Mouse (Mus musculus): ENCODE measurements around the gene Ptafr. TPM values are rescaled to one million over a fixed set of nuclear protein-coding genes. Genes with fewer than 3 reads are reported as not detected.

Gene Ptafr
- polyA plus RNA-seq (2014; fragmentation: Nextera tagmentation; extraction: Ambion mirVana), result 0.11 and 0.23 TPM in 2 replicates

- no peak; the same call in 1 of the 2 replicates for ATAC-seq (ENCODE audit: insufficient number of reproducible peaks, low FRiP score, low TSS enrichment, low read depth)
- Histone ChIP-seq H3K27me3 (ENCODE audit: control insufficient read depth, insufficient read depth, low read length) (no peaks in the 10 kb centered on the region), H3K4me2 (ENCODE audit: low read depth, severe bottlenecking) (no peak within 1 kb of the TSS), H3K9ac (ENCODE audit: low read length) (no peak within 1 kb of the TSS), H3K4me1 (ENCODE audit: control insufficient read depth, insufficient read depth, low read length) (no peaks in the 10 kb centered on the region), H3K4me3 (ENCODE audit: low read depth, low read length) (no peak within 1 kb of the TSS), H3K36me3 (ENCODE audit: control insufficient read depth, insufficient read depth, low read length) (no peaks in the 10 kb centered on the region), H3K9me3 (ENCODE audit: control insufficient read depth, low read length) (no peaks in the 10 kb centered on the region), H3K27ac (replicated peaks; ENCODE audit: low read depth, low read length) (no peak within 1 kb of the TSS)
- 27% methylated on average over 4 of the region's 4 CpGs for WGBS
- DNase-seq (ENCODE audit: low spot score), result no peak
Observed at GRCm38 (mm10) chr4:132563965-132564364, at the start of gene Ptafr. Ptafr (plus strand) TSS chr4:132564067.

- peak overlapping the region; percentile 43 for H3K9ac ChIP-seq (ENCODE audit: low read length)
- 0 out of 2 replicates have a peak, but pooled peaks cover 2% of the 10 kb centered on the region for H3K4me1 ChIP-seq (ENCODE audit: control insufficient read depth, insufficient read depth, low read length)
- DNase-seq (ENCODE audit: low spot score) (peak; percentile 93), ATAC-seq (ENCODE audit: insufficient number of reproducible peaks, low FRiP score, low TSS enrichment, low read depth) (no peak)
- peak overlapping the region; percentile 86 for H3K4me2 ChIP-seq (ENCODE audit: low read depth, severe bottlenecking)
- 2% methylated on average over 21 of the region's 21 CpGs for WGBS
- H3K4me3 ChIP-seq (ENCODE audit: low read depth, low read length), result peak overlapping the region; percentile 33
- H3K27ac ChIP-seq (replicated peaks; ENCODE audit: low read depth, low read length), result peak overlapping the region; percentile 64
- H3K27me3 ChIP-seq (ENCODE audit: control insufficient read depth, insufficient read depth, low read length), result no peaks in the 10 kb centered on the region
- no peaks in the 10 kb centered on the region for H3K9me3 ChIP-seq (ENCODE audit: control insufficient read depth, low read length)
- no peaks in the 10 kb centered on the region for H3K36me3 ChIP-seq (ENCODE audit: control insufficient read depth, insufficient read depth, low read length)
Observed at GRCm38 (mm10) chr4:132514555-132515135, 49.2 kb upstream of the Ptafr start.

- H3K4me2 ChIP-seq (ENCODE audit: low read depth, severe bottlenecking), result peak overlapping the region; percentile 86
- H3K9me3 ChIP-seq (ENCODE audit: control insufficient read depth, low read length), result no peaks in the 10 kb centered on the region
- peak overlapping the region; percentile 43; the same call in 1 of the 2 replicates for H3K9ac ChIP-seq (ENCODE audit: low read length)
- no peaks in the 10 kb centered on the region for H3K36me3 ChIP-seq (ENCODE audit: control insufficient read depth, insufficient read depth, low read length)
- peak overlapping the region; percentile 64 for H3K27ac ChIP-seq (replicated peaks; ENCODE audit: low read depth, low read length)
- H3K4me3 ChIP-seq (ENCODE audit: low read depth, low read length), result peak overlapping the region; percentile 33
- DNase-seq (ENCODE audit: low spot score) (peak; percentile 86), ATAC-seq (ENCODE audit: insufficient number of reproducible peaks, low FRiP score, low TSS enrichment, low read depth) (peak; percentile 92)
- 0 out of 2 replicates have a peak, but pooled peaks cover 2% of the 10 kb centered on the region for H3K4me1 ChIP-seq (ENCODE audit: control insufficient read depth, insufficient read depth, low read length)
- 20% methylated on average over 22 of the region's 22 CpGs for whole genome bisulfite sequencing
- no peaks in the 10 kb centered on the region for H3K27me3 ChIP-seq (ENCODE audit: control insufficient read depth, insufficient read depth, low read length)
Observed at GRCm38 (mm10) chr4:132515369-132516155, 48.3 kb upstream of the Ptafr start.

- no peak for DNase-seq (ENCODE audit: low spot score)
- H3K4me1 ChIP-seq (ENCODE audit: control insufficient read depth, insufficient read depth, low read length), result 0 out of 2 replicates have a peak, but pooled peaks cover 2% of the 10 kb centered on the region
- no peak overlapping the region for H3K4me3 ChIP-seq (ENCODE audit: low read depth, low read length)
- H3K9ac ChIP-seq (ENCODE audit: low read length), result no peak overlapping the region
- no peak overlapping the region for H3K27ac ChIP-seq (replicated peaks; ENCODE audit: low read depth, low read length)
- H3K27me3 ChIP-seq (ENCODE audit: control insufficient read depth, insufficient read depth, low read length), result no peaks in the 10 kb centered on the region
- no peak for ATAC-seq (ENCODE audit: insufficient number of reproducible peaks, low FRiP score, low TSS enrichment, low read depth)
- WGBS, result 86% methylated on average over 8 of the region's 8 CpGs
- no peaks in the 10 kb centered on the region for H3K36me3 ChIP-seq (ENCODE audit: control insufficient read depth, insufficient read depth, low read length)
- H3K9me3 ChIP-seq (ENCODE audit: control insufficient read depth, low read length), result no peaks in the 10 kb centered on the region
- no peak overlapping the region for H3K4me2 ChIP-seq (ENCODE audit: low read depth, severe bottlenecking)
Observed at GRCm38 (mm10) chr4:132518066-132518465, 45.8 kb upstream of the Ptafr start.

- DNase-seq (ENCODE audit: low spot score) (no peak), ATAC-seq (ENCODE audit: insufficient number of reproducible peaks, low FRiP score, low TSS enrichment, low read depth) (no peak)
- no peaks in the 10 kb centered on the region for H3K27me3 ChIP-seq (ENCODE audit: control insufficient read depth, insufficient read depth, low read length)
- H3K4me2 ChIP-seq (ENCODE audit: low read depth, severe bottlenecking), result no peak overlapping the region
- H3K9me3 ChIP-seq (ENCODE audit: control insufficient read depth, low read length), result no peaks in the 10 kb centered on the region
- H3K9ac ChIP-seq (ENCODE audit: low read length), result no peak overlapping the region
- no peaks in the 10 kb centered on the region for H3K4me1 ChIP-seq (ENCODE audit: control insufficient read depth, insufficient read depth, low read length)
- no peak overlapping the region for H3K27ac ChIP-seq (replicated peaks; ENCODE audit: low read depth, low read length)
- H3K4me3 ChIP-seq (ENCODE audit: low read depth, low read length), result no peak overlapping the region
- 92% methylated on average over 3 of the region's 3 CpGs for WGBS
- H3K36me3 ChIP-seq (ENCODE audit: control insufficient read depth, insufficient read depth, low read length), result no peaks in the 10 kb centered on the region
Observed at GRCm38 (mm10) chr4:132519188-132519587, 44.7 kb upstream of the Ptafr start.

GRCm38 (mm10) chr4:132524321-132524741, 39.5 kb upstream of the Ptafr start:
- WGBS, result 24% methylated on average over 11 of the region's 11 CpGs
- no peak for ATAC-seq (ENCODE audit: insufficient number of reproducible peaks, low FRiP score, low TSS enrichment, low read depth)
- H3K4me1 ChIP-seq (ENCODE audit: control insufficient read depth, insufficient read depth, low read length), result peaks cover 5% of the 10 kb centered on the region; the same call in 1 of the 2 replicates
- H3K36me3 ChIP-seq (ENCODE audit: control insufficient read depth, insufficient read depth, low read length), result no peaks in the 10 kb centered on the region; the same call in 1 of the 2 replicates
- H3K9me3 ChIP-seq (ENCODE audit: control insufficient read depth, low read length), result no peaks in the 10 kb centered on the region
- no peak overlapping the region for H3K9ac ChIP-seq (ENCODE audit: low read length)
- H3K4me3 ChIP-seq (ENCODE audit: low read depth, low read length), result no peak overlapping the region
- no peak for DNase-seq (ENCODE audit: low spot score)
- H3K27me3 ChIP-seq (ENCODE audit: control insufficient read depth, insufficient read depth, low read length), result no peaks in the 10 kb centered on the region
- no peak overlapping the region for H3K27ac ChIP-seq (replicated peaks; ENCODE audit: low read depth, low read length)
- H3K4me2 ChIP-seq (ENCODE audit: low read depth, severe bottlenecking), result no peak overlapping the region

- no peak overlapping the region for H3K4me2 ChIP-seq (ENCODE audit: low read depth, severe bottlenecking)
- H3K36me3 ChIP-seq (ENCODE audit: control insufficient read depth, insufficient read depth, low read length), result peaks cover 1% of the 10 kb centered on the region
- 50% methylated on average over 6 of the region's 6 CpGs for WGBS
- H3K27me3 ChIP-seq (ENCODE audit: control insufficient read depth, insufficient read depth, low read length), result no peaks in the 10 kb centered on the region
- H3K9ac ChIP-seq (ENCODE audit: low read length), result no peak overlapping the region
- H3K27ac ChIP-seq (replicated peaks; ENCODE audit: low read depth, low read length), result no peak overlapping the region
- H3K4me3 ChIP-seq (ENCODE audit: low read depth, low read length), result no peak overlapping the region
- H3K4me1 ChIP-seq (ENCODE audit: control insufficient read depth, insufficient read depth, low read length), result peaks cover 5% of the 10 kb centered on the region; the same call in 1 of the 2 replicates
- DNase-seq (ENCODE audit: low spot score) (no peak), ATAC-seq (ENCODE audit: insufficient number of reproducible peaks, low FRiP score, low TSS enrichment, low read depth) (no peak)
- H3K9me3 ChIP-seq (ENCODE audit: control insufficient read depth, low read length), result no peaks in the 10 kb centered on the region
Observed at GRCm38 (mm10) chr4:132524808-132525207, 39.1 kb upstream of the Ptafr start.

- Histone ChIP-seq H3K4me1 (ENCODE audit: control insufficient read depth, insufficient read depth, low read length) (peaks cover 5% of the 10 kb centered on the region; the same call in 1 of the 2 replicates), H3K4me2 (ENCODE audit: low read depth, severe bottlenecking) (no peak overlapping the region), H3K36me3 (ENCODE audit: control insufficient read depth, insufficient read depth, low read length) (peaks cover 13% of the 10 kb centered on the region), H3K9ac (ENCODE audit: low read length) (no peak overlapping the region), H3K27ac (replicated peaks; ENCODE audit: low read depth, low read length) (no peak overlapping the region), H3K4me3 (ENCODE audit: low read depth, low read length) (no peak overlapping the region), H3K9me3 (ENCODE audit: control insufficient read depth, low read length) (no peaks in the 10 kb centered on the region), H3K27me3 (ENCODE audit: control insufficient read depth, insufficient read depth, low read length) (no peaks in the 10 kb centered on the region)
- WGBS, result 66% methylated on average over 2 of the region's 2 CpGs
- ATAC-seq (ENCODE audit: insufficient number of reproducible peaks, low FRiP score, low TSS enrichment, low read depth) (no peak), DNase-seq (ENCODE audit: low spot score) (no peak)
Observed at GRCm38 (mm10) chr4:132526678-132527077, 37.2 kb upstream of the Ptafr start.

Measured in limb, embryonic 11.5 days (tissue).